Mouse (Mus musculus): ENCODE results near the gene Dohh. TPM values are rescaled to one million over a fixed set of nuclear protein-coding genes. Genes with fewer than 3 reads are reported as not detected.

The Dohh gene
- total and polyA plus RNA-seq, 3 experiments, result 78.2 to 131 (median 81.7) TPM

GRCm38 (mm10) chr10:81422191-81422590, 38.0 kb downstream of the Dohh start:
- Histone ChIP-seq H3K36me3 (replicated peaks in 1 of 2; ENCODE audit: control insufficient read depth in 1 of 2, insufficient read depth in 1 of 2, low read length in 1 of 2) (peaks cover 23 to 31% of the 10 kb centered on the region in 2 experiments), H3K79me2 (replicated peaks; ENCODE audit: control insufficient read depth, extremely low read depth, insufficient read depth, poor library complexity, severe bottlenecking) (peaks cover 27% of the 10 kb centered on the region), H3K9me3 (replicated peaks; ENCODE audit: low read length) (no peaks in the 10 kb centered on the region), H3K4me2 (ENCODE audit: insufficient read depth, low read depth, poor library complexity, severe bottlenecking) (no peak overlapping the region), H3K9ac (ENCODE audit: insufficient read depth, low read depth) (no peak overlapping the region), H3K27ac (ENCODE audit: insufficient read depth, low read depth) (no peak overlapping the region), H3K4me3 (replicated peaks in 1 of 3; ENCODE audit: low read depth in 2 of 3, low read length in 2 of 3, poor library complexity in 1 of 3) (no peak overlapping the region), H3K27me3 (replicated peaks) (peaks cover 15% of the 10 kb centered on the region), H3K4me1 (ENCODE audit: control insufficient read depth in 1 of 2, insufficient read depth in 2 of 2) (peaks cover 8 to 17% of the 10 kb centered on the region in 2 experiments)
- TF ChIP-seq BHLHE40 (IDR thresholded peaks at IDR 0.05; ENCODE audit: low read depth, low read length) (no peak), GABPA (IDR thresholded peaks at IDR 0.05; ENCODE audit: insufficient replicate concordance, low read depth, low read length) (no peak), ZKSCAN1 (IDR thresholded peaks at IDR 0.05; ENCODE audit: borderline replicate concordance, low read depth, low read length) (no peak), ZNF384 (IDR thresholded peaks at IDR 0.05; ENCODE audit: low read depth, low read length) (no peak), TBP (conservative IDR thresholded peaks at IDR 0.05; ENCODE audit: low read depth, low read length) (no peak), USF2 (conservative IDR thresholded peaks at IDR 0.05; ENCODE audit: low read depth, low read length) (no peak), ETS1 (conservative IDR thresholded peaks at IDR 0.05; ENCODE audit: low read depth, low read length) (no peak), NRF1 (IDR thresholded peaks at IDR 0.05; ENCODE audit: low read depth, low read length) (no peak), CHD2 (IDR thresholded peaks at IDR 0.05; ENCODE audit: low read length) (no peak), USF1 (IDR thresholded peaks at IDR 0.05; ENCODE audit: low read depth, low read length) (no peak), CTCF (conservative IDR thresholded peaks at IDR 0.05 in 1 of 2, IDR thresholded peaks at IDR 0.05 in 1 of 2; ENCODE audit: low read depth in 2 of 2, low read length in 2 of 2) (no peak), MAX (IDR thresholded peaks at IDR 0.05; ENCODE audit: low read length) (no peak), ZMIZ1 (IDR thresholded peaks at IDR 0.05; ENCODE audit: low read depth, low read length) (no peak), HCFC1 (IDR thresholded peaks at IDR 0.05; ENCODE audit: low read depth, low read length) (no peak), MXI1 (IDR thresholded peaks at IDR 0.05; ENCODE audit: low read depth, low read length) (no peak)
- DNase-seq (ENCODE audit: extremely low read depth), result no peak
- dilution Hi-C loops (cut with MboI; ENCODE audit: extremely low pct_ligation_motif_present, extremely low pct_unique_long_range_greater_than_20kb, low sequenced_read_pairs) (no loop called here), in situ Hi-C loops (cut with MboI; ENCODE audit: low pct_ligation_motif_present, low pct_unique_long_range_greater_than_20kb, low sequenced_read_pairs) (no loop called here)

DNA sequence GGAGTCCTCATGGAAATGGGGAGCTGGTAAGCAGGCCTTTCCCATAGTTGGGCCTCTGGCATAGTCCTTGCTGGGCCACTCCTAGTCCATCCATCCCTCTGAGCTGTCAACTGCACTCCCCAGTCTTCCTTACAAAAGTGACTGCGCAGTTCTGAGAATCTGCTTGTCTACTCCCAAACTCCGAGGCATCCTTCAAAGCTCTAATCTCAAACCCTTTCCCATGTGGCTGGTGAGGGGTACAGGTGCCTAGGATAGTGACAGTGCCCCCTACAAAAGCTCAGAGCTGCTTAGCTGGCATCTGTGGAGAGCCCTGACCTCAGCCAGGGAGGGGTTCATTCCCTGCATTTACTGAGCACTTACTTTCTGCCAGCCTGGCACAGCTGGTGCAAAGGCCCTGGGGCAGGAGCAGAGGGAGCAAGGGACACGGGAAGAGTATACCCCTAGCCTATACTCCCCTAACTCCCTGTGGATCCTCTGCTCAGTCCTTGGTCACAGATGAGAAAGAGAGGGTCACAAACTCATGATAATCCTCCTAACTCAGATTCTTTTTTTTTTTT, 38.5 kb downstream of the Dohh start:
- Histone ChIP-seq H3K9me3 (replicated peaks; ENCODE audit: low read length) (no peaks in the 10 kb centered on the region), H3K4me3 (replicated peaks in 1 of 3; ENCODE audit: low read depth in 2 of 3, low read length in 2 of 3, poor library complexity in 1 of 3) (no peak overlapping the region), H3K27ac (ENCODE audit: insufficient read depth, low read depth) (no peak overlapping the region), H3K27me3 (replicated peaks) (peaks cover 19% of the 10 kb centered on the region), H3K79me2 (replicated peaks; ENCODE audit: control insufficient read depth, extremely low read depth, insufficient read depth, poor library complexity, severe bottlenecking) (peaks cover 27% of the 10 kb centered on the region), H3K4me1 (ENCODE audit: control insufficient read depth in 1 of 2, insufficient read depth in 2 of 2) (peaks cover 12 to 19% of the 10 kb centered on the region in 2 experiments), H3K4me2 (ENCODE audit: insufficient read depth, low read depth, poor library complexity, severe bottlenecking) (no peak overlapping the region), H3K36me3 (replicated peaks in 1 of 2; ENCODE audit: control insufficient read depth in 1 of 2, insufficient read depth in 1 of 2, low read length in 1 of 2) (peaks cover 18 to 25% of the 10 kb centered on the region in 2 experiments), H3K9ac (ENCODE audit: insufficient read depth, low read depth) (no peak overlapping the region)
- DNase-seq (ENCODE audit: extremely low read depth), result no peak
- in situ Hi-C loops (cut with MboI; ENCODE audit: low pct_ligation_motif_present, low pct_unique_long_range_greater_than_20kb, low sequenced_read_pairs), result no loop called here
- dilution Hi-C loops (cut with MboI; ENCODE audit: extremely low pct_ligation_motif_present, extremely low pct_unique_long_range_greater_than_20kb, low sequenced_read_pairs), result no loop called here
- TF ChIP-seq ZKSCAN1 (IDR thresholded peaks at IDR 0.05; ENCODE audit: borderline replicate concordance, low read depth, low read length) (no peak), ZC3H11A (IDR thresholded peaks at IDR 0.05; ENCODE audit: low read depth, low read length) (no peak), CTCF (conservative IDR thresholded peaks at IDR 0.05 in 1 of 2, IDR thresholded peaks at IDR 0.05 in 1 of 2; ENCODE audit: low read depth in 2 of 2, low read length in 2 of 2) (no peak), USF2 (conservative IDR thresholded peaks at IDR 0.05; ENCODE audit: low read depth, low read length) (no peak), SIN3A (IDR thresholded peaks at IDR 0.05; ENCODE audit: low read length) (no peak), MAFK (IDR thresholded peaks at IDR 0.05; ENCODE audit: insufficient replicate concordance, low read length) (no peak), USF1 (IDR thresholded peaks at IDR 0.05; ENCODE audit: low read depth, low read length) (no peak), CHD2 (IDR thresholded peaks at IDR 0.05; ENCODE audit: low read length) (no peak), ZNF384 (IDR thresholded peaks at IDR 0.05; ENCODE audit: low read depth, low read length) (no peak), EP300 (IDR thresholded peaks at IDR 0.05; ENCODE audit: low read length) (no peak)

Measured in CH12.LX (cell line).